Mouse (Mus musculus) megakaryocyte, embryonic 14.5 days (primary cell): ENCODE data around the gene Abcb10.

ENCODE experiments used
- FLI1 ChIP-seq: IDR thresholded peaks from 2 replicates; pipeline ENCODE4 v1.6.1; 2012; ENCODE audit warnings: low read length, inconsistent platforms, mixed read lengths
- GATA1 ChIP-seq: IDR thresholded peaks from 3 replicates; pipeline ENCODE4 v1.6.1; 2012; ENCODE audit warnings: mixed read lengths, low read length, inconsistent platforms, borderline replicate concordance

- TF ChIP-seq GATA1 (no peak), FLI1 (no peak)
Observed at GRCm38 (mm10) chr8:123960056-123960455, 22.9 kb downstream of the Abcb10 start.
